Mouse (Mus musculus): ENCODE results near the gene 1700020D05Rik. TPM values are rescaled to one million over a fixed set of nuclear protein-coding genes. Genes with fewer than 3 reads are reported as not detected.
"Not testable (repeated sequence)": the region's sequence is repeated elsewhere in the genome, so short reads cannot be mapped to it uniquely, and the experiment has no call there.

The 1700020D05Rik gene
- polyA plus RNA-seq, 1 experiment = 0.14 TPM

GRCm38 (mm10) chr19:5496052-5496370, 7.6 kb downstream of the 1700020D05Rik start:
- DNase-seq (ENCODE audit: low read depth, low spot score) = no peak
- 89% methylated on average over 16 of the region's 16 CpGs for WGBS

- 78% methylated on average over 12 of the region's 12 CpGs for WGBS
These were observed 8.1 kb downstream of the 1700020D05Rik start for GRCm38 (mm10) chr19:5495353-5496051.

GRCm38 (mm10) chr19:5494314-5494713, 9.3 kb downstream of the 1700020D05Rik start:
- DNase-seq (ENCODE audit: low read depth, low spot score) = no peak
- 65% methylated on average over 3 of the region's 3 CpGs for WGBS

More at GRCm38 (mm10) chr19:5495353-5496051, 8.1 kb downstream of the 1700020D05Rik start:
- DNase-seq (ENCODE audit: low read depth, low spot score) = no peak

- 51% methylated on average over 9 of the region's 9 CpGs for WGBS
- not testable (repeated sequence) for DNase-seq (ENCODE audit: low read depth, low spot score)
These were observed 10.3 kb downstream of the 1700020D05Rik start for GRCm38 (mm10) chr19:5493301-5493721.

- DNase-seq (ENCODE audit: low read depth, low spot score) = no peak
- WGBS = 74% methylated on average over 4 of the region's 4 CpGs
These were observed 10.9 kb downstream of the 1700020D05Rik start for GRCm38 (mm10) chr19:5492641-5493040.

- peak; percentile 83 for DNase-seq (ENCODE audit: low read depth, low spot score)
- under 1% methylated on average over 59 of the region's 59 CpGs for WGBS
These were observed 12.5 kb downstream of the 1700020D05Rik start for GRCm38 (mm10) chr19:5490898-5491708.

GRCm38 (mm10) chr19:5490313-5490897, 13.2 kb downstream of the 1700020D05Rik start, which contains the start of gene Cfl1:
Gene Cfl1 (plus strand): TSS chr19:5490455.
- WGBS = 1% methylated on average over 62 of the region's 62 CpGs
- peak; percentile 78 for DNase-seq (ENCODE audit: low read depth, low spot score)

- DNase-seq (ENCODE audit: low read depth, low spot score) = not testable (repeated sequence)
- WGBS = 11% methylated on average over 10 of the region's 10 CpGs
These were observed 13.9 kb downstream of the 1700020D05Rik start for GRCm38 (mm10) chr19:5489721-5490120.

GRCm38 (mm10) chr19:5488878-5489571, 14.6 kb downstream of the 1700020D05Rik start:
- DNase-seq (ENCODE audit: low read depth, low spot score) = peak; percentile 88
- WGBS = under 1% methylated on average over 26 of the region's 26 CpGs

- under 1% methylated on average over 39 of the region's 39 CpGs for WGBS
- DNase-seq (ENCODE audit: low read depth, low spot score) = peak; percentile 88
These were observed 15.6 kb downstream of the 1700020D05Rik start, which contains the start of gene Mus81 for GRCm38 (mm10) chr19:5487768-5488550. Gene Mus81 (minus strand): TSS chr19:5488402.

- WGBS = 76% methylated on average over 4 of the region's 4 CpGs
These were observed 16.8 kb downstream of the 1700020D05Rik start for GRCm38 (mm10) chr19:5486771-5487170.

GRCm38 (mm10) chr19:5486286-5486685, 17.3 kb downstream of the 1700020D05Rik start:
- WGBS = 53% methylated on average over 8 of the region's 8 CpGs
- DNase-seq (ENCODE audit: low read depth, low spot score) = no peak

More at GRCm38 (mm10) chr19:5486771-5487170, 16.8 kb downstream of the 1700020D05Rik start:
- no peak for DNase-seq (ENCODE audit: low read depth, low spot score)

GRCm38 (mm10) chr19:5485821-5486220, 17.8 kb downstream of the 1700020D05Rik start:
- 92% methylated on average over 7 of the region's 7 CpGs for WGBS
- no peak for DNase-seq (ENCODE audit: low read depth, low spot score)

- WGBS = 87% methylated on average over 8 of the region's 8 CpGs
- no peak for DNase-seq (ENCODE audit: low read depth, low spot score)
These were observed 18.2 kb downstream of the 1700020D05Rik start for GRCm38 (mm10) chr19:5485371-5485770.

GRCm38 (mm10) chr19:5484496-5484895, 19.1 kb downstream of the 1700020D05Rik start:
- DNase-seq (ENCODE audit: low read depth, low spot score) = no peak

GRCm38 (mm10) chr19:5483386-5484359, 19.9 kb downstream of the 1700020D05Rik start:
- 84% methylated on average over 19 of the region's 19 CpGs for WGBS
- no peak for DNase-seq (ENCODE audit: low read depth, low spot score)

More at GRCm38 (mm10) chr19:5484496-5484895, 19.1 kb downstream of the 1700020D05Rik start:
- 92% methylated on average over 5 of the region's 5 CpGs for WGBS

- DNase-seq (ENCODE audit: low read depth, low spot score) = no peak
- WGBS = 88% methylated on average over 10 of the region's 10 CpGs
These were observed 22.2 kb downstream of the 1700020D05Rik start for GRCm38 (mm10) chr19:5481398-5481797.

- 63% methylated on average over 10 of the region's 10 CpGs for WGBS
These were observed 23.6 kb downstream of the 1700020D05Rik start for GRCm38 (mm10) chr19:5480016-5480415.

More at GRCm38 (mm10) chr19:5480016-5480415, 23.6 kb downstream of the 1700020D05Rik start:
- no peak for DNase-seq (ENCODE audit: low read depth, low spot score)
